Mouse (Mus musculus): Measurements from ENCODE around the gene Foxn3. TPM values are rescaled to one million over a fixed set of nuclear protein-coding genes. Genes with fewer than 3 reads are reported as not detected.

The Foxn3 gene
- total and polyA plus RNA-seq, 2 experiments from 2014 or later = 50.4 to 69.0 TPM

GRCm38 (mm10) chr12:99415538-99415937 lies 147.8 kb downstream of the Foxn3 start:
- ATAC-seq (no peak), DNase-seq (ENCODE audit: low spot score) (no peak)
- Histone ChIP-seq H3K27me3 (ENCODE audit: insufficient read depth, low read length) (no peaks in the 10 kb centered on the region), H3K9me3 (ENCODE audit: low read length) (no peaks in the 10 kb centered on the region), H3K4me3 (ENCODE audit: low read length) (no peak overlapping the region), H3K4me2 (ENCODE audit: low read depth, low read length) (no peak overlapping the region), H3K27ac (no peak overlapping the region), H3K9ac (replicated peaks; ENCODE audit: low read length) (no peak overlapping the region), H3K36me3 (ENCODE audit: insufficient read depth, low read length) (no peaks in the 10 kb centered on the region), H3K4me1 (ENCODE audit: insufficient read depth, low read length) (no peaks in the 10 kb centered on the region)
- 58% methylated on average over 5 of the region's 5 CpGs for WGBS
- no peak for TF ChIP-seq CTCF (IDR thresholded peaks at IDR 0.05; ENCODE audit: low read depth)

DNA sequence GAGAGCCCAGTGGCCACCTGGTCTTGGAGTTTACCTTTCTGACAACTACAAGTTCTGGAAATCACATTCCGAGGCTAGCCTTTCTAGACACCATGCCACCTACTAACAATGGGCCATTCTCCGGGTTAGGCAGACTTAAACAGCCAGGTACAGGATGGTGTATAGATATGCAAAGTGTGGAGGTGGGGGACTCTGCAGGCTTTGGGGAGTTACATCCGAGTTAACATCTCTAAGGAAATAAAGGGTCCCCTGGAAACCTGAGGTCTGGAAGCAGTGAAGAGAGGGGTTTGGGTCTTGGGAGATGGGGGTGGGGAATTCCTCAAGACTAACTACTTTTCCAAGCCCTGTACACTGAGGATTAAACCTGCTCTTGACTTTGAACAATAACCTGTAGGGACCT lies 150.9 kb downstream of the Foxn3 start:
- no peak for TF ChIP-seq CTCF (IDR thresholded peaks at IDR 0.05; ENCODE audit: low read depth)
- Histone ChIP-seq H3K9me3 (ENCODE audit: low read length) (no peaks in the 10 kb centered on the region), H3K4me1 (ENCODE audit: insufficient read depth, low read length) (no peaks in the 10 kb centered on the region), H3K4me3 (ENCODE audit: low read length) (no peak overlapping the region), H3K36me3 (ENCODE audit: insufficient read depth, low read length) (no peaks in the 10 kb centered on the region), H3K27me3 (ENCODE audit: insufficient read depth, low read length) (no peaks in the 10 kb centered on the region), H3K27ac (no peak overlapping the region), H3K9ac (replicated peaks; ENCODE audit: low read length) (no peak overlapping the region), H3K4me2 (ENCODE audit: low read depth, low read length) (no peak overlapping the region)
- ATAC-seq (no peak), DNase-seq (ENCODE audit: low spot score) (no peak)
- WGBS = 48% methylated on average over 3 of the region's 3 CpGs

- DNase-seq (ENCODE audit: low spot score) (no peak), ATAC-seq (no peak)
- H3K9me3 ChIP-seq (ENCODE audit: low read length) = no peaks in the 10 kb centered on the region
- H3K4me1 ChIP-seq (ENCODE audit: insufficient read depth, low read length) = no peaks in the 10 kb centered on the region
- no peaks in the 10 kb centered on the region for H3K36me3 ChIP-seq (ENCODE audit: insufficient read depth, low read length)
- H3K4me2 ChIP-seq (ENCODE audit: low read depth, low read length) = no peak overlapping the region
- no peak overlapping the region for H3K9ac ChIP-seq (replicated peaks; ENCODE audit: low read length)
- WGBS = 43% methylated on average over 7 of the region's 7 CpGs
- no peaks in the 10 kb centered on the region for H3K27me3 ChIP-seq (ENCODE audit: insufficient read depth, low read length)
- no peak overlapping the region for H3K27ac ChIP-seq
- no peak overlapping the region for H3K4me3 ChIP-seq (ENCODE audit: low read length)
- TF ChIP-seq CTCF (IDR thresholded peaks at IDR 0.05; ENCODE audit: low read depth) = no peak
Observed at GRCm38 (mm10) chr12:99412034-99412433, 151.3 kb downstream of the Foxn3 start.

- ATAC-seq (no peak), DNase-seq (ENCODE audit: low spot score) (no peak)
- Histone ChIP-seq H3K9me3 (ENCODE audit: low read length) (no peaks in the 10 kb centered on the region), H3K27me3 (ENCODE audit: insufficient read depth, low read length) (no peaks in the 10 kb centered on the region), H3K4me2 (ENCODE audit: low read depth, low read length) (no peak overlapping the region), H3K9ac (replicated peaks; ENCODE audit: low read length) (no peak overlapping the region), H3K4me1 (ENCODE audit: insufficient read depth, low read length) (no peaks in the 10 kb centered on the region), H3K36me3 (ENCODE audit: insufficient read depth, low read length) (no peaks in the 10 kb centered on the region), H3K4me3 (ENCODE audit: low read length) (no peak overlapping the region), H3K27ac (no peak overlapping the region)
- no peak for TF ChIP-seq CTCF (IDR thresholded peaks at IDR 0.05; ENCODE audit: low read depth)
- 52% methylated on average over 3 of the region's 3 CpGs for WGBS
Observed at GRCm38 (mm10) chr12:99408651-99409050, 154.7 kb downstream of the Foxn3 start.

GRCm38 (mm10) chr12:99408089-99408488 lies 155.3 kb downstream of the Foxn3 start:
- DNase-seq (ENCODE audit: low spot score) (no peak), ATAC-seq (no peak)
- TF ChIP-seq CTCF (IDR thresholded peaks at IDR 0.05; ENCODE audit: low read depth) = no peak
- H3K4me1 ChIP-seq (ENCODE audit: insufficient read depth, low read length) = no peaks in the 10 kb centered on the region
- no peaks in the 10 kb centered on the region for H3K36me3 ChIP-seq (ENCODE audit: insufficient read depth, low read length)
- no peak overlapping the region for H3K9ac ChIP-seq (replicated peaks; ENCODE audit: low read length)
- no peak overlapping the region for H3K27ac ChIP-seq
- no peaks in the 10 kb centered on the region for H3K27me3 ChIP-seq (ENCODE audit: insufficient read depth, low read length)
- 83% methylated on average over 16 of the region's 16 CpGs for WGBS
- no peak overlapping the region for H3K4me3 ChIP-seq (ENCODE audit: low read length)
- H3K4me2 ChIP-seq (ENCODE audit: low read depth, low read length) = no peak overlapping the region
- no peaks in the 10 kb centered on the region for H3K9me3 ChIP-seq (ENCODE audit: low read length)

GRCm38 (mm10) chr12:99407318-99407716 lies 156.1 kb downstream of the Foxn3 start:
- WGBS = 64% methylated on average over 6 of the region's 6 CpGs
- H3K9me3 ChIP-seq (ENCODE audit: low read length) = no peaks in the 10 kb centered on the region
- no peak for ATAC-seq
- H3K36me3 ChIP-seq (ENCODE audit: insufficient read depth, low read length) = no peaks in the 10 kb centered on the region
- H3K27ac ChIP-seq = no peak overlapping the region
- H3K4me1 ChIP-seq (ENCODE audit: insufficient read depth, low read length) = no peaks in the 10 kb centered on the region
- no peak for TF ChIP-seq CTCF (IDR thresholded peaks at IDR 0.05; ENCODE audit: low read depth)
- no peak overlapping the region for H3K4me3 ChIP-seq (ENCODE audit: low read length)
- no peak for DNase-seq (ENCODE audit: low spot score)
- H3K27me3 ChIP-seq (ENCODE audit: insufficient read depth, low read length) = no peaks in the 10 kb centered on the region
- no peak overlapping the region for H3K9ac ChIP-seq (replicated peaks; ENCODE audit: low read length)
- H3K4me2 ChIP-seq (ENCODE audit: low read depth, low read length) = no peak overlapping the region

- no peak for ATAC-seq
- no peak for TF ChIP-seq CTCF (IDR thresholded peaks at IDR 0.05; ENCODE audit: low read depth)
- WGBS = 61% methylated on average over 15 of the region's 15 CpGs
- no peak for DNase-seq (ENCODE audit: low spot score)
- Histone ChIP-seq H3K9ac (replicated peaks; ENCODE audit: low read length) (no peak overlapping the region), H3K36me3 (ENCODE audit: insufficient read depth, low read length) (no peaks in the 10 kb centered on the region), H3K4me3 (ENCODE audit: low read length) (no peak overlapping the region), H3K4me1 (ENCODE audit: insufficient read depth, low read length) (no peaks in the 10 kb centered on the region), H3K9me3 (ENCODE audit: low read length) (no peaks in the 10 kb centered on the region), H3K4me2 (ENCODE audit: low read depth, low read length) (no peak overlapping the region), H3K27me3 (ENCODE audit: insufficient read depth, low read length) (no peaks in the 10 kb centered on the region), H3K27ac (no peak overlapping the region; the same call in 1 of the 2 replicates)
Observed at GRCm38 (mm10) chr12:99406697-99407317, 156.6 kb downstream of the Foxn3 start.
